Mouse (Mus musculus) thymus, adult 18-20 months (tissue): ENCODE data around the gene 4933416C03Rik.

ENCODE experiments used
- DNase-seq, 2 experiments: peaks; one replicate each; pipeline ENCODE4 v3.0.0; 2022; ENCODE audit warnings: mixed read lengths in 2 of 2

The 4933416C03Rik gene

DNA sequence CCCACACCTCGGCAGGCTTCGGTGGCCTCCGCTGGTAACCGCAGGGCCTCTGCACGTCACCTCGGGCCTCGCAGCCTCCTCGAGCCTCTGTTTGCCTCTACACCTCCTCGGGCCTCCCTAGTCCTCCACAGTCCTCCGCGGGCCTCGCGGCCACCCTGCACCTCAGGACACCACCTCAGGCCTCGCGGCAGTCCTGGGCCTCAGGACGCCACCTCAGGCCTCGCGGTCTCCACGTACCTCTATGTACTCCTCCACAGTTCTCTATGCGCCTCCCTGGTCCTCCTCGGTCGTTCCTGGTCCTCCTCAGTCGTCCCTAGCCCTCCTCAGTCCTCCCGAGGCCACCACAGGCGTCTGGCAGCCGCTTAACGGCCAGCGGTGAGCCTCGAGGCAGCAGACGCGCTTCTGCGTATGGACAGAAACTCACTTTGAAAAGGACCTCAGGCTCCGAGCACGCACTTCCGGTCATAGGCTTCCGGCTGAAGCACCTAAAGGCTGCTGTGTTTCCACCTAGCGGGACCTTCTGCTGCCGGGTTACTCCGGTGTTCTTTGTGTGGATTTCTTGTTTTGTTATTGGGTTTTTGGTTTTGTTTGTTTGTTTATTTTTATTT lies at the start of gene 4933416C03Rik:
4933416C03Rik (minus strand) TSS at position 51 of the 608 bp plus-strand sequence.
- no peak for DNase-seq

DNA sequence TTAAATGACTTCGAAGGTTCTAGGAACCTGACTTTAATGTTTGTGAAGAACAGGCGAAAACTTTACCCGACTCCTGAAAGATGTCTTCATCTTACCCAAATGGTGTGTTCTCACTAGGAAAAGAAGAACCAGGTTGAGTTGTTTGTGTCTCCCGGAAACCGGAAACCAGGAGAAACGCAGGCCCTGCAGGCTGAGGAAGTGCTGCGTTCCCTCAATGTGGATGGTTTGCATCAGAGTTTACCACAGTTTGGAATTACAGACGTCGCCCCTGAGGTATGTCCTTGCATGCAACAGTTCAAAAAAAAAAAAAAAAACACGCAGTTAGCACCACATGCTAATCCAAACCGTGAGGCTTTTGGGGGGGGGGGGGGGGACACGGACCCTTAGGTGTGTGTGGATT lies 48.6 kb upstream of the 4933416C03Rik start:
- DNase-seq = no peak

DNA sequence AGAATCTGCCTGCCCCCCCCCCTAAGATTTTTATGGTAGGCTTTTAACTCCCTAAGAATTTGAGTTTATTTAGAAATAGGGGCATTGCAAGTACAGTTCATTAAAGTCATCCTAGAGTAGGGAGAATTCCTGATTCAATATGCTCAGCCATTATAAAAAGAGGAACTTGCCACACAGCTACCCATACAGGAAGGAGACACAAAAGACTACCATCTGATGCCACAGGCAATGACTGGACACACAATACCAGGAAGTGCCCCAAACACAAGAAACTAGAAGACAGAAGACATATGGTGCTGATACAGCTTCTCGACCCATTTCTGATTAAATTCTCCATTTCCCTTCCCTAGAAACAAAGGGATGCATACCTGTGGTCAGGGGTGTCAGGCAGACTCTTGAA lies 43.0 kb upstream of the 4933416C03Rik start:
- no peak for DNase-seq

DNA sequence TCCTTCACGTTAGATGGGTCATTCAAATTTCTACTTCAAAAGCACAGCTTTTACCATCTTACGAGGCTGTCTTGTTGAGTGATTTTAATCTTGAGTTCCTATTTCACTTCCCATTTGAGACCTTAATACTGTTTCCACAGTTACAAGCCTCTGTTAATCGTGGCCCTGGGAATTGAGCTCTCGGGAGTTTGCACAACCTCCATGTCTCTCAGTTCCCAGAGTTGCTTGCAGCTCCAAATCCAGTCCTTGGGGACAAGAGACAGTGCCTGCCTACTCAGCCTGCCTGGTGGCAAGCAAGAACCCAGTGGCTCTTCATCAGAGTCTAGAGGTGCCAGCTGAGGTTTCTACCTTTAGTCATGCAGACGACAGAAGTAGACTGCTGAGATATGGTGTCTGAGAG lies 41.0 kb upstream of the 4933416C03Rik start:
- no peak for DNase-seq

DNA sequence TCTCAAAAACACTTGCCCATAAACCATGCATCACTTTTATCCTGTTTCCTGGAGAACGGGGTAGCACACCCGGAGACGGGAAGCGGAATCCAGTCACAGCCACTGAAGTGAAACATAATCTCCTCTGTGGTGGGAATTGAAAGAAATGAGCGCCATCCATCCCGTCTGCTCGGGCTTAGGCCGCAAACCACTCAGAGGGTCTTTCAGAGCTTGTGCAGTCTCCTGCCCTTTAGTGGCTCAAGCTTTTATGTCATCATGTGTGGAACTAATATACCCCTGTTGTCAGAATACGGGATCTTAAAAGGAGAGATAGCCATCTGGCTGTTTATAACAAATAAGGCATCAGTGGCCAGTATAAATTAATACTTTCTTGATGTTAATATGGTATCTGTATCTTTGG lies 32.4 kb upstream of the 4933416C03Rik start:
- DNase-seq = no peak

DNA sequence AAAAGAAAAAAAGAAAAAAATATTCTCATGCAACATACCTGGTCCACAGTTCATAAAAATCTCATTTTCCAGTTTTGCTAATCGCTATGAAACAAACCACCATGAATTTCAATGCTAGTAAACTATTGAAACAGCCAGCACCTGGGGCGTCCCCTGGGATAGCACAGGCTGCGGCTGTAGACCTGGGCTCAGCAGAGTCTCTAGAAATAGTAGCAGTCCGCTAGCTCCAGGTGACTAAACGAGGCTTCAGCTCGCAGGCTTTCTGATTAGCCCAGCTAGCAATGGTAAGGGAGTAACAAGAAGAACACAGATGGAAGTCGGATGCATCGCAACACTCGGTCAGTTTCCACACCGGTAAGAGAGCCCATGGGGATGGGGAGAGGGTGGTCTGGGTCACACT lies 30.0 kb upstream of the 4933416C03Rik start:
- no peak for DNase-seq

DNA sequence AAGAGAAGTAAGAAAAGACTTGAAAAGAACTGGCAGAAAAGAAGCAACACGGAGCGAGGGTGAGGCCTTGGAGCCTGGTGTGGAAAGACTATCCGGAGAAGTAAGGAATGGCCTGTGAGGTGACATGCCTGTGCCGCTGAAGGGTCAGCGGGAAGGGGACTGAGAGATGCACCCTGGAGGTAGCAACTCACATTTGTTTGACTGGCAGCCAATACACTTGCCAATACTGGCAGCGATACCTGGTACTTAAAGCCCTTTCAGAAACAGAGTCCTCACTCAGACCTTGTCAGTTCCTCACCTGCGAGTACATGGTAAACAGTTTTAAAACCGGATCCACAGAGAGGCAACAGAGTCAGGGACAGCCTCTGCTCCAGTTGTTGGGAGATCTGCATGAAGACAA lies 26.5 kb upstream of the 4933416C03Rik start:
- DNase-seq = no peak

DNA sequence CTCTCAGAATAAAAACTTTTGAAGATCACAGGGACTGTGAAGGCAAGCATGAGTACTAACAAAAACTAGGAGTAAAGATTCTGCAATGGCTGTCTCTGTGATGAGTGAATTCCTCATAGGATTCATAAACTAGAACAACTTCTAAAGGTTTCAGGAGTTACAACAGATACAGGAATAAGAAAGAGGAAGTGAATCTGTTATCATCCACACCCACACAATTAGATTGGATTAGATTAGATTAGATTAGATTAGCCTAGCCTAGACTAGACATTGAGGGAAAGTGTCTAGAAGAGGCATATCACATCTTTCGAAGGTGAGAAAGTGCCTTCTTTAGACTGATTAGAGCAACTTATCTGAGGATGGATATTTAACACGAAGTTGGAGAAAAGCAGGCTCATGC lies 21.5 kb upstream of the 4933416C03Rik start:
- DNase-seq = no peak

DNA sequence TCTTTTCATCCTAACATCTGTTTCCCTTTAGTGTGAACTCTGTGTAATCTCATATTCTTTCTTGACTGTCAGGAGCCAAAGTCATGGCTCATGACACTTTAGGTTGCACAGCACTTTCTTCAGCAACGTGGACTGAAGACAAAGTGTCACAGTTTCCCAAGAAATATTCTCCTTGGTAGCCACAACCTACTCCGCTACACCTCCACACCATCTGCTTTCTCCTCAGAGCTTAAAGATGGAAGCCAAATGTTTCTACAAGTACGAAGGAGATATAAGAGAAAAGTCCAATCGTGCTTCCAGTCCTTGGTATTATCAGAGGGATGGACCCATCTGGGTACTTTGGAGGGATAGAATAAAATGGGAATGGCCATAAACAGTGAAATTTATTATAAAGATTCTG lies 18.5 kb upstream of the 4933416C03Rik start:
- DNase-seq = no peak

DNA sequence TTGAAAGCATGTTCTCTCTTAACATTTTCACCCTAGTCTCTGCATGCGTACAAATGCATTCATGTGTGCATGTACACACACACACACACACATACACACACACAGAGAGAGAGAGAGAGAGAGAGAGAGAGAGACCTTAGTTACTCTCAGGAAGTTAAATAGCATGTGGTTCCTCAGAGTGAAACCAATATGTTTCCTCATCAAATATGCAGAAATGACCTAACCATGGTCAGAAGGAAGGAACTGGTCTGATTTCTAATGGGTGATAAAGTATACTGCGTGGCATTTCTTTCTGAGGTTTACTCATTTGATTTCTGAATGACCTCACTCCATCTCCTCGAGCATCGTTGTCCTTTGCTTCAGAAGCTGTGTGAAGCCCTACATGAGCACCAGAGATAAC lies 17.5 kb upstream of the 4933416C03Rik start:
- no peak for DNase-seq

DNA sequence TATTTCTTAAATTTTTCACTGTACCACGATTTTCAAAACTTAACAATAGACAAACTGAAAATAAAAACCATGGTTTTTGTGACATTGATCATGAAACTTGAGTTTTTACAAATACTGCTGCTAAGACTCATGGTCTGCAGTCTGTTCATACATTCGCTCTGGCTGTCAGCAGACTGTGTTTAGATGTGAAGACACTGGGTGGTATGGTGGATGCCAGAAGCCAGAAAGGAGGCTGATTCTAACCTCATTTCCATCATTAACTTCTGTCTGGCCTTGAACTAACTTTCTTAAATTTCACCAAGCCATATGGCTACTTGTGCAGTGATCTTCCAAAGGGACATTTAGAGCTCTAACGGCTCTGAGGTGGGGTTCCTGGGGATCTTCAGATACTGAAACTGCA lies 16.7 kb upstream of the 4933416C03Rik start:
- no peak for DNase-seq

DNA sequence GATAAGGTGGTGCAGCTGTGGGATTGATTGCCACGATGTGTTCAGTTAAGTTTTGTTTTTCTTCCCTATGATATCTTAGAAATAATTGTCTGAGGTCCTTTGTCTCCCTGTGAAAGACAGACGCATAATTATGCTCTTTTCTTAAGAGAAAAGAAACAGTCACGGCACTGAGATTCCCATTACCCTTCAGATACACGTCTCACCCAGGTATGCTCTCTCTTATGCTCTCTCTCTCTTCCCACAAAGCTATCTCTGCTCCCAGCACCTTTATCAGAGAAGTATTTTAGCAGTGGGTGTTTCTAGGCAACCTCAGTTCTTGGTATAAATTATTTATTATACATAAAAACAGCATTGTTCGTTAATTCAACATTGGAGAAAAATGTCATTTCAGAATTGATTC lies 11.6 kb upstream of the 4933416C03Rik start:
- DNase-seq = no peak

DNA sequence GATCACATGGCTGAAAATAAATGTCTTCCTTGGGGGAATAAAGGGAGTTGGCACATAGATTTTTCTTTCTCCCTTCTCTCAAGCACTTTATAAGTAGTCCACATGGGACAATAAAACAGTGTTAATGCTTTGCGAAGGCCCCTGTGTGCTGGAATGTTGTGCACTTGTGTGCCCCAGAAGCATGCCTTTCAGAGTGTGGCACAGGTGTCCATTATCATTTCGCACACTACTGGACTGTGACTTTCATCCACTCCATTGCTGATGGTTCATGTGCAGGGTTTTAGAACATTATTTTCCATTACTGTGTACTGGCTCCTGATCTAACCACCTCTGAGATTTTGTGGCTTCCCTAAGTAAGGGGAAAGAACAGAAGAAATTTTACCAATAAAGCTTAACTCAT lies 10.1 kb upstream of the 4933416C03Rik start:
- no peak for DNase-seq

DNA sequence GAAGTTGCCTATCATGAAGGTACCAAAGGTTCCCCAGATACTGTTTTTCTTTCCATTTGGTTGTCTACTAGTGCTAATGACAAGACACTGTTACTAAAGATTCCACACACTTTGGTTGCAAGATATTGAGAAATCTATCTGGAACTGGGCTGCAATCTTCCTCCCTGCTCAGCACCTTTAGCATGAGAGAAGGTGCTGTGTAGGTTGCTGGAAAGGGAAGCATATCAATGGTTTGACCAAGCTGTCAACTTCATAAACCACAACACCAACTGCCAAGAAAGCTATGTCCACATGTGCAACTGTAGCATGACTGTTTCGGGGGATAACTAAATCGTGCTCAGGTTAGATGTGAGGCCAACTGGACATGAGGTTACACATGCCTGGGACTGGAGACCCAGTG lies 7.7 kb upstream of the 4933416C03Rik start:
- DNase-seq = no peak

DNA sequence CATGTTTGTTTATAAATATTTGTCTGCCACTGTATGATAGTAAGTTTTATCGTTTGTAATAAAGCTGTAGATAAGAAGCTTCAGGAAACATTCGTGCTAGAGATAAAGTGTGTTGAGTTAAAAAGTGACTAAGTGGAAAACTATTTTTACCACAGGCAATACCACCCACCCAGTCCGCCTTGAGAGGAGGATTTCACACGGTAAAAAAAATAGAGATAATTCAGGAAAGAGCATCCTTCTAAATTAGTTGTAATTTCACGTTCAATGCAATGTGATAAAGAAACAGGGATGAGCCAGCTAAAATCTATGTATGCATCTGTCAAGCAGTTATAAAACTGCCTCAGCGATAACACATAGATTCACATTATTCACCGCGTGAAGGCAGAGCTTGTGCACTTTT lies 3.3 kb upstream of the 4933416C03Rik start:
- no peak for DNase-seq

DNA sequence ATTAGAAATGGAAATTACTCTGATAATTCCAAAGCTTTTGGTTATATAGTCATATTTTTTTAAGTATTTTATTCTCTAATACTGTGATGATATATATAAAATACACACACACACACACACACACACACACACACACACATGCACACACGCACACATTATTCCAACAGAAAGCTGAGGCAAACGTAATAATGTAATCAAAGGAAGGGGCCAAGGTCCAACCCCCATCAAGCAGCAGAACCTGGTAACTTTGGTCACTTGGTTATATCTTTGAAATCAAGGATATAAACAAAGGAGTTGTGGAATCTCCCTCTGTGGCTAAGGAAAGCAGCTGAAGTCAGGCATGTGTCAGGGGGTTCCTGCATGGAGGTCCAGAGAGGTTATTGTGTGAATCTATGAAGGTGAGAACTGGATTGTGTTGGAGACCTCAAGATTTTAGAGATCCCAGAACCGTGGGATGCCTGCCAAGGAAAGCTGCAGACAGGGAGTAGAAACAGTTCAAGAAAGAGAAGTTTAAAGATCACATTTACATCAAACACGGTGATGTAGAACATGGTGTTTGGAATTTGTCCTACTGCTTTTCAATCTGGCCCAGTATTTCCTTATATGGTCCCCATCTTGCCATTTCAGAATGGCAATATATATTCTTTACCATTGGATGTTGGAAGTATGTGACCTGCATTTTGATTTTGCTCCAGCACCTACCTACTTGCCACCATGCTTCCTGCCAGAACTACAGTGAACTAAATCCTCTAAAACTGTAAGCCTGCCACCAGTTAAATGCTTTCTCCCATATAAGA lies 2.4 kb upstream of the 4933416C03Rik start:
- no peak for DNase-seq

DNA sequence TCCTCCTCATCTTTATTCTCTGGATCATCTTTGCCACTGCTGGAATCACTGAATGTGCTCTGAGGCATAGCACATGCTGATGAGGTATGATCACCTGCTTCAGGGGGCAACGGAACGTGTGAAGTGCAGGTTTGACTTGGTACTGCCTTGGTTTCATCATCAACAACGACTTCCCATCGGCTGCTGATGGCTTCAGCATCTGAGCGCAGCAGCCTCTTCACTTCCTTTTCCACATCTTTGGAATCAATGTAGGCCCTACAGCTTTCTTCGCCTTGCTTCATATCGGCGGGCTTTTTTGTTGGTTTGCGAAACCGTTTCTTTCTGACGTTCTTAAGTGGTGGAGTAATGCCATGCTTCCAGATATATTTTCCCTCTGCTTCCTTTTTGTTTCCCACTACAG lies 849 bp downstream of the 4933416C03Rik start:
- no peak for DNase-seq

DNA sequence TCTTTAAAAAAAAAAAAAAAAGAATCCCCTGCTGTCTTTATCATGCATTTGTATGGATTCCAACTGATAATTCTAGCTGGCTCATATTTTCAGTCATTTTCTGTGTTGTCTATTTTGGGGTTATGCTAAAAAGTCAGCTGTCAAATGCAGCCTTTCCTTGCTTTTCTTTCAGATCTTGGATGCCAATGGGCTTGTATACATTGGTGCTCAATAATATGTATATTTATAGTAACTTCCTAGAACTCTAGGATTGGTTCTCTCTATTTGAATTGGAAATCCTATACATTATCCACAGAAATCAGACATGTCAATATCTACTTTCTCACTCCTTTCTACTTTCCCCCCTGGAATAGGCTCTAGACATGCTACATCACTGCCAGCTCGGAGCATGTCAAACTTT lies 5.0 kb downstream of the 4933416C03Rik start:
- DNase-seq = no peak

DNA sequence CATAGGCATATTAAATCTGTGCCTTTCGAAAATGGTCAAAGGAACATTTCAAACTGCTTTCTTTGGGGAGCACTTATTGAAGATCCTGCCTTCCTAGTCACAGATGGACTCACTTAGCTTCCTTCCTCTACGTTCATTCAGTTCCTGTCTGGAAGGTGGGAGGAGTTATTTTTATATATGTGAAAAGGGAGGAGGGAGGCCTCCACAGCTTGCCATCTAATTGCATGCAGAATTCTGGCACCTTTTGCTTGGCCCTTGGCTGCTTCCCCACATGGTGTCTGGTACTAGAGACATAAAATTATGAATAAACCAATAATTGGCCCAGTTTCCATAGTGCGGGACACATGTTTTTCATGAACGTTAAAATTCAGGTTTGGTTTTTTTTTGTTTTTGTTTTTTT lies 5.5 kb downstream of the 4933416C03Rik start:
- DNase-seq = no peak

DNA sequence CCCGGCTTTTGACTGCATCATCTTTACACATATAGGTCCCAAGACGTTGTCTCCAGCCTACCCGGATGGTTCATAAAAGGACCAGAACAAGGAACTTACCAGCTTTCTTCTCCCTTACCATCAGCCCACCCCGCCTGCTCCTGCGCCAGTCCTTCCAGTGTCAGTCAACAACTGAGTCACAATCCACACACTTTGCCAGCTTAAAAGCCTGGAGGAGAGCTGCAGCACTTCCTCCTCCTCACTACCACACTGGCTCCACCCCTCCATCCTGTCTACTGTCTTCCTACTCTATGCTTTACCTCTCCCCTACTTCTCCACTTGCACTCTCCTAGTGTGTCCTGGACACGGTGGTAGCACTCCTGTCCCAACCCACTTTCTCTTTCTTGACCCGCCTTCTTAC lies 15.2 kb downstream of the 4933416C03Rik start:
- DNase-seq = no peak

DNA sequence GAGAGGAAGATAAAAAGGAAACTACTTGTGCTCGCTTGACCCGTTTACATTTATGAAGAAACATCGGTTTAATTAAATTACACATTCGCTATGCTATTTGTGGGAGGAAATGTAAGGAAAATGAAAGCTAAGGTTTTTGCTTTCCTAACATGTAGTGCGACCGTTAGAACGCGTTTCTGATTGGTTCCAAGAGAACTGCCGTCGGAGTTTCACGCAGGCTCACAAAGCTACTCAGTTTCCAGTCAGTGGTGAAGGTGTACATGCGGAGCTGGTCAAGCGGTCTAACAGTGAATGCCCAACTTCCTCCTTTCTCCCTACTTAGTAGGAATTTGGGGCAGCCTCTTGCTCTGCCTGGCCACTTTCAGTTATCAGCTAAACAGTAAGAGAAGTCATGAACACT lies 17.3 kb downstream of the 4933416C03Rik start:
- no peak for DNase-seq

DNA sequence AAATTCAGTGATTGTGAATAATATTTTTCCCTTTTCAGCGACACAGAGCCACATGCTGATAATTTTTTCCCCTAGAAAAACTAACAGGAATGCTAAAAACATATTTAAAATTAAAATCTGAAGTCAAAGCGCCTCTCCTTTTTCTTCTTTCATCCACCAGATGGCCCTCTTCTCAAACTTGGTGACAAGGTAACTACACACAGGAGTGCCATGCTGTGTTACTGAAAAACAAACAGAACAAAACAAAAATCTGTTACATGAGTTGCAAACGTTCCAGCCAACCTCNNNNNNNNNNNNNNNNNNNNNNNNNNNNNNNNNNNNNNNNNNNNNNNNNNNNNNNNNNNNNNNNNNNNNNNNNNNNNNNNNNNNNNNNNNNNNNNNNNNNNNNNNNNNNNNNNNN lies 29.8 kb downstream of the 4933416C03Rik start:
- no peak for DNase-seq

DNA sequence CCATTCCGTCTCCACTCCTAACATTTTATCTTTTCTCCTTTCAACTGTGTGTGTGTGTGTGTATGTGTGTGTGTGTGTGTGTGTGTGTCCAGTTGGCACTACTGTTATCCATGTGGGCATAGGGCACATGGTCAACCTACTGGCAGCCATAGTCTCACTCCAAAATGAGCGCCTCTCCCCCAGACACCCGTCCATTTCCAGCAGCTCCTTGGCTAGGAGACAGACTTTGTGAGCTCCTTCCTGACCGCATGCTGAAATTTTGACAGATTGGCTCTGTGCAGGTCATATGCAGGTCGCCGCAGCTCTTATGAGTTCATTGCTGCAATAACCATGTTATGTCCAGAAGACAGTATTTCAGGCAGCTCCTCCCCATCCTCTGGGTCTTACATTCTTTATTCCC lies 32.9 kb downstream of the 4933416C03Rik start:
- no peak for DNase-seq

DNA sequence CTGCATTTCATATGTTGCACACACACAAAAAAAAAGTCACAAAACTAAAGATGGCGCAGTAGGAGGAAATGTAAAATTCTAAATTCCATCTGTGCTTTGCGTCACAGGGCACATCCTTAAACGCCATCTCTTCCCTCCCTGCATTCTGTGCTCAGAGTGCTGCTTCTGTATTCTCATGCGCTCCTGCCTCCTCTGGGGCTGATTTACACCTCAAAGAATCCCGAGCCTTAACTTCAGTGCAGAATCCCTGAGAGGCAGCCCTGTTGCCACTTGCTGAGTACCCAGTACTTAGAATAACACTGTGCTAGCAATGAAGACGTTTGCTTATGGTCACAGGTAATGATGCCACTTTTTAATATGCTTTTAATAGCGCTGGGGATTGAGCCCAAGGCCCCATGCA lies 34.3 kb downstream of the 4933416C03Rik start:
- DNase-seq = no peak

DNA sequence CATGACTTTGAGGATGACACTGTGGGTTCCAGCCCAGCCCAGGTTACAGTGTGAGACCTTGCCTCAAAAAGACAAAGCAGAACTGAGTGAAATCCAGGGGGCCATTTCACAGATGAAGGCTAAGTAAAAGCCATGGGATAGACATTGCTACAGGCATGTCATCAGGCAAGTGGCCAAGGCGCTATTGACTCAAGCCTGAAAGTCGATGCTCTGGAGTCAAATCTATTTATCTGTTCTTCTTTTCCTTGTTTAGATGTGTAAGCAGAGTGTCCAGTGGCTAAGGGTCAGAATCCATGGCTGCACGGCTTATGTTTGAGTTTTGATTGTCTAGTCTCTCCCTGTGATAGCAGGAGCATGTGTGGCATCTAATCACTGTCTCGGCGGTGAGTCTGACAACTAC lies 35.1 kb downstream of the 4933416C03Rik start:
- DNase-seq = no peak
